In genomic region chr6:54629734-54630133, GRCm38 (mm10) we compare ENCODE assay signal across 9 mouse cellular contexts. TPM values are rescaled to one million over a fixed set of nuclear protein-coding genes. Genes with fewer than 3 reads are reported as not detected.
DNase-seq lines count a peak whose midpoint lies in the region; ATAC-seq lines count a peak whose summit lies in the region.
"Had no signal": no experiment of that assay in that cellular context is flagged by ENCODE, and none has a peak within 500 bp of the region (broad histone marks: within the 10 kb centered on the region; RNA-seq: fewer than 3 reads in every experiment).

No protein-coding gene starts in this region.

- no peak overlapping the region for H3K27ac ChIP-seq in hindbrain, embryonic 13.5 days
- H3K27ac ChIP-seq: limb, embryonic 12.5 days had no signal

- H3K4me2 ChIP-seq in hindbrain, embryonic 13.5 days, result no peak overlapping the region
- H3K4me2 ChIP-seq: limb, embryonic 12.5 days had no signal

- no peaks in the 10 kb centered on the region for H3K27me3 ChIP-seq in hindbrain, embryonic 13.5 days
- H3K27me3 ChIP-seq: limb, embryonic 12.5 days had no signal

- no peaks in the 10 kb centered on the region for H3K4me1 ChIP-seq in hindbrain, embryonic 13.5 days (replicated peaks)
- H3K4me1 ChIP-seq: limb, embryonic 12.5 days had no signal

- H3K9ac ChIP-seq in hindbrain, embryonic 13.5 days, result no peak overlapping the region
- H3K9ac ChIP-seq: limb, embryonic 12.5 days had no signal

- WGBS in hindbrain, embryonic 13.5 days, result 33% methylated on average over 7 of the region's 7 CpGs

- DNase-seq in frontal cortex, postnatal 14 days (ENCODE audit: low spot score in 2 of 2), result no peak
- peak; percentile 30 for DNase-seq in right cerebral cortex, adult 18-20 months
- DNase-seq in right cerebral cortex, postnatal 25 days, result no peak
- DNase-seq in embryo, embryonic 9.5 days (ENCODE audit: extremely low spot score), result peak; percentile 17
- peak; percentile 46 for DNase-seq in lung, postnatal 14 days

- H3K4me3 ChIP-seq in hindbrain, embryonic 13.5 days, result no peak overlapping the region
- H3K4me3 ChIP-seq: limb, embryonic 12.5 days had no signal

- H3K9me3 ChIP-seq in hindbrain, embryonic 13.5 days, result no peaks in the 10 kb centered on the region
- H3K9me3 ChIP-seq: limb, embryonic 12.5 days had no signal

- peaks cover 51% of the 10 kb centered on the region for H3K36me3 ChIP-seq in hindbrain, embryonic 13.5 days

- peak; percentile 88 for ATAC-seq in frontal cortex, adult (ENCODE audit: low TSS enrichment)
- no peak for ATAC-seq in megakaryocyte, adult 5-6 weeks (ENCODE audit: poor library complexity, severe bottlenecking)
- no peak for ATAC-seq in hindbrain, embryonic 13.5 days (ENCODE audit: low FRiP score)

RNA-seq across cellular contexts. Expression of gene Fkbp14, which starts 32.6 kb away (rescaled TPM):
- total RNA-seq in megakaryocyte, adult 5-6 weeks (2015), result not detected in 2 replicates
- total RNA-seq in megakaryocyte, adult 5-6 weeks (2017), result not detected in 2 replicates
- polyA plus RNA-seq in hindbrain, embryonic 13.5 days (2015; fragmentation: Nextera tagmentation; extraction: Ambion mirVana), result 10.6 and 11.9 TPM in 2 replicates

RNA-seq across cellular contexts. Expression of gene Plekha8, which starts 34.8 kb away (rescaled TPM):
- 1.4 and 1.8 TPM in 2 replicates for total RNA-seq in megakaryocyte, adult 5-6 weeks (2015)
- 0.77 and 1.2 TPM in 2 replicates for total RNA-seq in megakaryocyte, adult 5-6 weeks (2017)
- 8.8 and 9.2 TPM in 2 replicates for polyA plus RNA-seq in hindbrain, embryonic 13.5 days (2015; fragmentation: Nextera tagmentation; extraction: Ambion mirVana)

RNA-seq across cellular contexts. Expression of gene Mturn, which starts 51.7 kb away (rescaled TPM):
- 0.22 and 0.59 TPM in 2 replicates for total RNA-seq in megakaryocyte, adult 5-6 weeks (2015)
- total RNA-seq in megakaryocyte, adult 5-6 weeks (2017), result 0.37 and 2.4 TPM in 2 replicates
- polyA plus RNA-seq in hindbrain, embryonic 13.5 days (2015; fragmentation: Nextera tagmentation; extraction: Ambion mirVana), result 71.0 and 75.9 TPM in 2 replicates

Comparison
In these comparisons a context has a peak if more than half of its experiments do, and no peak if none do; other contexts are left out.
1. DNase-seq: peak in right cerebral cortex, adult 18-20 months (single experiment), embryo, embryonic 9.5 days (single experiment) and lung, postnatal 14 days (single experiment); none in frontal cortex, postnatal 14 days (0 of 2) and right cerebral cortex, postnatal 25 days (single experiment).